In genomic region chr5:71177316-71177715, GRCm38 (mm10) we compare ENCODE assay signal across 27 mouse cellular contexts.
DNase-seq lines count a peak whose midpoint lies in the region; ATAC-seq and TF ChIP-seq lines count a peak whose summit lies in the region.
"Had no signal": no experiment of that assay in that cellular context is flagged by ENCODE, and none has a peak within 500 bp of the region (broad histone marks: within the 10 kb centered on the region; RNA-seq: fewer than 3 reads in every experiment).

No protein-coding gene starts in this region.

- H3K4me1 ChIP-seq in hindbrain, postnatal 0 days (ENCODE audit: insufficient read depth, low read length): no peaks in the 10 kb centered on the region
- H3K4me1 ChIP-seq in hindbrain, embryonic 16.5 days (ENCODE audit: control insufficient read depth, insufficient read depth, low read depth, low read length): no peaks in the 10 kb centered on the region
- no peaks in the 10 kb centered on the region for H3K4me1 ChIP-seq in kidney, embryonic 14.5 days (ENCODE audit: control insufficient read depth, insufficient read depth, low read length)
- H3K4me1 ChIP-seq: embryonic facial prominence, embryonic 13.5 days; forebrain, embryonic 10.5 days; forebrain, embryonic 13.5 days; heart, embryonic 10.5 days; heart, embryonic 13.5 days had no signal

- H3K9me3 ChIP-seq in hindbrain, postnatal 0 days (ENCODE audit: low read length): no peaks in the 10 kb centered on the region
- no peaks in the 10 kb centered on the region for H3K9me3 ChIP-seq in hindbrain, embryonic 16.5 days (ENCODE audit: control insufficient read depth, low read length)
- H3K9me3 ChIP-seq in kidney, embryonic 14.5 days (ENCODE audit: control insufficient read depth, low read length): no peaks in the 10 kb centered on the region
- H3K9me3 ChIP-seq: embryonic facial prominence, embryonic 13.5 days; forebrain, embryonic 10.5 days; forebrain, embryonic 13.5 days; G1E; heart, embryonic 10.5 days; heart, embryonic 13.5 days had no signal

- no peak overlapping the region for H3K4me2 ChIP-seq in hindbrain, postnatal 0 days (ENCODE audit: low read depth, low read length)
- no peak overlapping the region for H3K4me2 ChIP-seq in hindbrain, embryonic 16.5 days (ENCODE audit: low read length)
- no peak overlapping the region for H3K4me2 ChIP-seq in kidney, embryonic 14.5 days (replicated peaks; ENCODE audit: low read depth, low read length)
- H3K4me2 ChIP-seq: embryonic facial prominence, embryonic 13.5 days; forebrain, embryonic 13.5 days; heart, embryonic 13.5 days; hindbrain, embryonic 14.5 days had no signal

- H3K27ac ChIP-seq in hindbrain, postnatal 0 days: no peak overlapping the region
- no peak overlapping the region for H3K27ac ChIP-seq in hindbrain, embryonic 16.5 days (ENCODE audit: low read depth, low read length)
- H3K27ac ChIP-seq in kidney, embryonic 14.5 days (ENCODE audit: low read depth, low read length): no peak overlapping the region
- H3K27ac ChIP-seq: embryonic facial prominence, embryonic 13.5 days; forebrain, embryonic 10.5 days; forebrain, embryonic 13.5 days; heart, adult 2 months; heart, embryonic 10.5 days; heart, embryonic 13.5 days; hindbrain, embryonic 14.5 days had no signal

- peak; percentile 3 for DNase-seq in hindbrain, postnatal 0 days (ENCODE audit: low spot score)
- DNase-seq in retina, adult 2 months (ENCODE audit: low read depth, low spot score): peak; percentile 64
- no peak for DNase-seq in retina, embryonic 14.5 days (ENCODE audit: low spot score)
- DNase-seq in retina, postnatal 7 days (ENCODE audit: low read depth, low spot score): peak; percentile 31
- DNase-seq: adrenal gland, postnatal 10 days; adrenal gland, postnatal 36 days; B cell, adult 2 months; cerebellum, adult 18-20 months; cerebellum, adult 9-11 months; cerebellum, postnatal 25 days; gastrocnemius, postnatal 10 days; gastrocnemius, postnatal 36 days; heart, adult 2 months; heart, postnatal 14 days; heart, postnatal 4 days had no signal

- no peak for TF ChIP-seq CTCF in hindbrain, postnatal 0 days (IDR thresholded peaks at IDR 0.05; ENCODE audit: low read depth)

- H3K9ac ChIP-seq in hindbrain, postnatal 0 days (replicated peaks; ENCODE audit: low read length): no peak overlapping the region
- no peak overlapping the region for H3K9ac ChIP-seq in hindbrain, embryonic 16.5 days (ENCODE audit: low read depth, low read length)
- H3K9ac ChIP-seq in kidney, embryonic 14.5 days (ENCODE audit: low read depth, low read length): no peak overlapping the region
- H3K9ac ChIP-seq: embryonic facial prominence, embryonic 13.5 days; forebrain, embryonic 13.5 days; heart, embryonic 13.5 days; hindbrain, embryonic 14.5 days had no signal

- whole genome bisulfite sequencing in hindbrain, postnatal 0 days: 59% methylated on average over 2 of the region's 2 CpGs
- 61% methylated on average over 2 of the region's 2 CpGs for WGBS in hindbrain, embryonic 16.5 days
- 42% methylated on average over 2 of the region's 2 CpGs for WGBS in kidney, embryonic 14.5 days

- no peaks in the 10 kb centered on the region for H3K36me3 ChIP-seq in hindbrain, postnatal 0 days (ENCODE audit: insufficient read depth, low read length)
- no peaks in the 10 kb centered on the region for H3K36me3 ChIP-seq in hindbrain, embryonic 16.5 days (ENCODE audit: control insufficient read depth, insufficient read depth, low read length)
- H3K36me3 ChIP-seq in kidney, embryonic 14.5 days (ENCODE audit: control insufficient read depth, insufficient read depth, low read length): no peaks in the 10 kb centered on the region
- H3K36me3 ChIP-seq: embryonic facial prominence, embryonic 13.5 days; forebrain, embryonic 10.5 days; G1E; heart, embryonic 10.5 days; heart, embryonic 13.5 days had no signal

- no peak for ATAC-seq in hindbrain, postnatal 0 days
- ATAC-seq in hindbrain, embryonic 16.5 days: no peak
- no peak for ATAC-seq in kidney, embryonic 14.5 days (ENCODE audit: low FRiP score, low TSS enrichment)
- ATAC-seq: forebrain, embryonic 13.5 days; forebrain, embryonic 16.5 days; Patski had no signal

- H3K27me3 ChIP-seq in hindbrain, postnatal 0 days (ENCODE audit: insufficient read depth, low read length): no peaks in the 10 kb centered on the region
- H3K27me3 ChIP-seq in hindbrain, embryonic 16.5 days (replicated peaks; ENCODE audit: control insufficient read depth, insufficient read depth, low read length): no peaks in the 10 kb centered on the region
- H3K27me3 ChIP-seq in kidney, embryonic 14.5 days (ENCODE audit: control insufficient read depth, insufficient read depth, low read length): no peaks in the 10 kb centered on the region
- H3K27me3 ChIP-seq: CH12.LX; embryonic facial prominence, embryonic 13.5 days; forebrain, embryonic 13.5 days; heart, embryonic 13.5 days; Patski had no signal

- no peak overlapping the region for H3K4me3 ChIP-seq in hindbrain, postnatal 0 days (ENCODE audit: low read length)
- no peak overlapping the region for H3K4me3 ChIP-seq in hindbrain, embryonic 16.5 days (ENCODE audit: low read length)
- no peak overlapping the region for H3K4me3 ChIP-seq in kidney, embryonic 14.5 days (ENCODE audit: low read length)
- H3K4me3 ChIP-seq: embryonic facial prominence, embryonic 13.5 days; forebrain, embryonic 10.5 days; forebrain, embryonic 13.5 days; heart, adult 2 months; heart, embryonic 10.5 days; heart, embryonic 13.5 days had no signal
